Mouse (Mus musculus): ENCODE data around the gene Fam172a.
"Not testable (repeated sequence)": the region's sequence is repeated elsewhere in the genome, so short reads cannot be mapped to it uniquely, and the experiment has no call there.

Gene Fam172a

GRCm38 (mm10) chr13:77701733-77702132, at the start of gene Fam172a:
Gene Fam172a (plus strand): TSS chr13:77702033.
- not testable (repeated sequence) for DNase-seq

GRCm38 (mm10) chr13:77688651-77689050, 13.2 kb upstream of the Fam172a start:
- DNase-seq, result no peak

DNA sequence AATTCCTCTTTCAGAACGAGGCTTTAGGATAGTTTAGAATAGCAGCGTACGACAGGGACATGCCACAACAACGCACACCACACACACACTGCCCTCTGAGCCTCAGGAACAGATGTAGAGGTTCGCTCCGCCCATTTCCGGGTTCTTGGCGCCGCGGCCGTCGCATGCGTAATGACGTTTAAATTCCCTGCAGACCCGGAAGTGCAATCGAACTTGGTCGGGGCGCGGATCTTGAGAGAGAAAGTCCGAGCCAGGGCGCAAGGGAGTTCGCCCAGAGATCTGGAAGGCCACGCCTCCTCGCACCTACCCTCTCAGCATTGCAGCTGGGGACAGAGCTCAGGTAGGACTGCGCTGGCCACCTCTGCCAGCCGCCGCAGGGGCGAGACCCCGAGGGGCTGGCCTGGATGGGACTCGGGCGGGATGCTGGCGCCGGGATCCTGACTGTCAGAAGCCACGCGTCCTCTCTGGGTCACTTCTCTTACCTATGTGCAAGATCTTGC, 6.7 kb downstream of the Fam172a start:
- DNase-seq, result peak; percentile 95 to 96

DNA sequence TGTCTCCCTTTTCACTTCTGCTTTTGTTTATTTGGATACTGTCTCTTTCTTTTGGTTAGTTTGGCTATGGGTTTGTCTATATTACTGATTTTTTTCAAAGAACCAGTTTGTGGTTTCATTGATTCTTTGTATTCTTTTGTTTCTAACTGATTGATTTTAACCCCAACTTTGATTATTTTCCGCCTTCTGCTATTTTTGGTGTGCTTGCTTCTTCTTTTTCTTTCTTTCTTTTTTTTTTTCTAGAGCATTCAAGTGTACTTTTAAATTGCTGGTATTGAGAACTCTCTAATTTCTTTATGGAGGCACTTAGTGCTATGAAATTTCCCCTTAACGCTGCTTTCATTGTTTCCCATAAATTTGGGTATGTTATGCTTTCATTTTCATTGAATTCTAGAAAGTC, 15.7 kb downstream of the Fam172a start:
- no peak for DNase-seq

GRCm38 (mm10) chr13:77742822-77743221, 41.0 kb downstream of the Fam172a start:
- no peak for DNase-seq

- DNase-seq, result no peak
Measured at GRCm38 (mm10) chr13:77777606-77778005, 75.8 kb downstream of the Fam172a start.

- not testable (repeated sequence) for DNase-seq
Measured at GRCm38 (mm10) chr13:77807341-77807740, 105.5 kb downstream of the Fam172a start.

DNA sequence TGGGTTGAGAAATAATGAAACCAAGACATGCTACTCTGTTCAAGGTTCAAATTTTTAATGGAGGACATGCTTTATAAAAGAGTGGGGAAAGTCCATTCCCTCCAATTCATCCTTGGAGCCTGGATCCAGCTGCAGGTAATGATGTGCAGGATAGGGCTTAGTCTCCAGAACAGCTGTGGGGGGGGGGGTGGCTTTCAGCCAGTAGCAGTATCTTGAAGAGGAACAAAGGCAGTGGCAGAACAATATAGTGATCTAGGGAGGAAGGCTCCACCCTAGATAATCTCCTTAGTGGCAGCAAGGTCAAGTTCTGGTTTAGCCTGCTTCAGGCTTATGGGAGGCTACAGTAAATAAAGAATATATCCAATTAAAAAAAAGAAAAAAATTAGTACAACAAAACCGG, 108.6 kb downstream of the Fam172a start:
- DNase-seq, result no peak

- no peak for DNase-seq
Measured at GRCm38 (mm10) chr13:77826138-77826537, 124.3 kb downstream of the Fam172a start.

DNA sequence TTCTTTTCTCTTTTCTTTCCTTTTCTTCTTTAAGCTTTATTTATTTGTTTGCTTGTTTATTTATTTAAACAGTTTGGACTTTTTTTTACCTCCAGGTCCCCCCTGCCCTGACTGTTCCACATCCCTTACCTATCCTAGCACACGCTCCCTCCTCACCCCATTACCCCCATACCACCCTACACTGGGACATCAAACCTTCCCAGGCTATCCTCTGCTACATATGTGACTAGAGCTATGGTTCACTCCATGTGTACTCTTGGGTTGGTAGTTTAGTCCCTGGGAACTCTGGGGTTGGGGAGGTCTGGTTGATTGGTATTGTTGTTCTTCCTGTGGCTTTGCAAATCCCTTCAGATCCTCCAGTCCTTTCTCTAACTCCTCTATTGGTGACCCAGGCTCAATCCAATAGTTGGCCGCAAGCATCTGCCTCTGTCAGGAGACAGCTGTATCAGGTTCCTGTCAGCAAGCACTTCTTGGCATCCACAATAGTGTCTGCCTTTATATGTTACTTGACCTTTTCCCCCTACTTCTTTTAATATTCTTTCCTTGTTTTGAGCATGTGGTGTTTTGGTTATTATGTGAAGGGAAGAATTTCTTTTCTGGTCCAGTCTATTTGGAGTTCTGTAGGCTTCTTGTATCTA, 141.3 kb downstream of the Fam172a start:
- DNase-seq, result no peak

- DNase-seq, result peak; percentile 5 to 6
Measured at GRCm38 (mm10) chr13:77848868-77849267, 147.0 kb downstream of the Fam172a start.

- no peak for DNase-seq
Measured at GRCm38 (mm10) chr13:77864804-77865203, 163.0 kb downstream of the Fam172a start.

GRCm38 (mm10) chr13:77868314-77868713, 166.5 kb downstream of the Fam172a start:
- no peak for DNase-seq

DNA sequence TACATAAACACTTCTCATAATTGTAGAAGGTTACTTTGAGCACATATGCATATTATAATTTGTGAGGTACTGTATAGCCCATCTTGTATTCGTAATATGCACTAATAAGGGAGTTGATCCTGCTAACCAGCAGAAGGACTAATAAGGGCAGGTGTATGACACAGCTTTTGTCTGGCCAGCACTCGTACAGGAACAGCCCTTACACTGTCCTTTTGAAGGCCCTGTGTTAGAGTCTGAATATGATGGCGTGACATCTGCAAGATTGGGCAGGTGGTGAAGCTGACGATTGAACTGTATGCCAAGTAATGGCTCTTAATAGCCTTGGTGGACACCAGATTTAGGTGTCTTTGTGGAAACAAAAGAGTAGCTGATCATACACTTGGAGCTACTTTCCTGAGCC, 176.3 kb downstream of the Fam172a start:
- no peak for DNase-seq

GRCm38 (mm10) chr13:77878545-77878944, 176.7 kb downstream of the Fam172a start:
- no peak for DNase-seq

DNA sequence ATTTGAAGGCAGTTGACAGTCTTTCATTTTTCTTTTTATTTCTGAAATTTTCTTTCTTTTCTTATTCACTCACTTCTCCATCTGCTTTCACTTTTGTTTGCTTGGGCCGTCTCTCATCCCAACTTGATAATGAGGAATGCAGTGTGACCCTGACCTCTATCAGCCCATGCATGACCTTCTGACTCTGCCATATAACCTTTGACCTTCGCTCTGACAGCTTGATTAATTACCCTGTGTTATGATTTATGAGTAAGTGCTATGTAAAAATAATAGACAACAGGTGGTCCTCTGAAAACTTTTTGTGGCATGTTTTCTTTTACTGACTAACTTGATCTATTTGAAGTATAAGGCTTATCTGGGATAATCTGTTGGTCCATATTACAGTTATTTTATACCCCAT, 195.8 kb downstream of the Fam172a start:
- no peak for DNase-seq

DNA sequence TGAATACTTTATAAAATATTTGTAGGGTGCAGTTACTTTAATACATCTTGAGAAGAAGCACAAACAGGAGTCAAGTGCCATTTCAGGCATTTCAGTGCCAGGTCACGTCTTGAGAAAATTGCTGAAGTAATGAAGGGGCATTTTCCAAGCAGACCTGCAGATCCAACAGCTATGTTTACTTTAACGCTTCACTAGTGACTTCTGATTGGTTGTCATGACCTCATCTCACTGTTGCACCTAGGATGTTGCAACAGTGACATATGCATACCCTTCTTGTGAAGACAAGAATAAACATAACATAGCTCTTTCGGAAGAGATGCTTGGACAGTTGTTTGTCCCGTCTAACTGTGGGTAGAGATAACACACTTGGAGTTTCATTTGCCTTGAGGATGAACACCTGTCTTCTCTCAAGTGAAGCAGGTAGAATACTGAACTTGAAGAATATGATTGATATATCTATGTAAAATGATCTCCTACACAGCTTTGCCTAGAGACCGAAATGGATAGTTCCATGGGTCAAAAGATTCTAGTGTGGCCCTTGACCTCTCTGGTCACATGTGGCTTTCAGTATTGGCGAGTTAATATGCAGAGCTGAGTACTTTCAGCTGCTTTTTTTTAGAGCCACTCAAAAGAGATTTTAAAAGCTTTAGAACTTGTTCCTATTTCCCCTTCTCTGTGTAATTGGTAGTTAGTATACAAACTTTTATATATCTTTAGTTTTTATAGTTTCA, 196.4 kb downstream of the Fam172a start:
- no peak for DNase-seq

DNA sequence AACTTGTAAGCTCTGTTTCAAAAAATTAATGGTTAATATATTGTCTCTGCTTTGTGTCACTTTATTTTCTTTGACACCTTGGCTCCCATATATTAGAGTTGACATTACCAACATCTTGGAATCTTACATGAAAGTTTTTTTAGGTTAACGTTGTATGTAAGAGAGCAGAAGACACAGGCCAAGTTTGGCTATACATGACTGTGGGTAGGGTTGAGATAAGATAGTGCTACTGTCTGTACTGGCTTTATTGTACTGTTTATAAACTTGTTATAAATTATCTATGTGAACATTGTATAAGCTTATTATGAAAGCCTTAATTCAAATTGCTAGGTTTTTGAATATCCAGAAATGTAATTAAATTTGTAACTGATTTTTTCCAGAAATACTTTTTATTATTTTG, 197.9 kb downstream of the Fam172a start:
- DNase-seq, result no peak

DNA sequence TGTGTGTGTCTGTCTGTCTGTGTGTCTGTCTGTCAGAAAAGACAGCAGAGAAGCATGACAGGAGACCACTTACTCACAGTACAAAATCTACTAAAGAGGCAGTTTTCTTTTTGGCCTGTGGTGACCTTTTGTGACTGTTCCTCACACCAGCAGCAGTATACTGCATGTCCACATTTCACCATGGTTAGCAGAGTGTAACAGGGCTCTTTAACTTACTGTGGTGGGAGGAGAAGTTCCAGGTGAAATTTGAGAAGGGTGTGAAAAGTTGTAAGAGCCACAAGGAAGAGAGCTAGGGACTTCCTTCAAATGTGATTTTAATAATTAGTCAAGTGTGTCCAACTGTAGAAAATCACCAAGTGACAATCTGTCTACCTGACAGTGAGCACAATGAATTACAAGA, 199.0 kb downstream of the Fam172a start:
- no peak for DNase-seq

GRCm38 (mm10) chr13:77909184-77909583, 207.4 kb downstream of the Fam172a start:
- DNase-seq, result no peak

DNA sequence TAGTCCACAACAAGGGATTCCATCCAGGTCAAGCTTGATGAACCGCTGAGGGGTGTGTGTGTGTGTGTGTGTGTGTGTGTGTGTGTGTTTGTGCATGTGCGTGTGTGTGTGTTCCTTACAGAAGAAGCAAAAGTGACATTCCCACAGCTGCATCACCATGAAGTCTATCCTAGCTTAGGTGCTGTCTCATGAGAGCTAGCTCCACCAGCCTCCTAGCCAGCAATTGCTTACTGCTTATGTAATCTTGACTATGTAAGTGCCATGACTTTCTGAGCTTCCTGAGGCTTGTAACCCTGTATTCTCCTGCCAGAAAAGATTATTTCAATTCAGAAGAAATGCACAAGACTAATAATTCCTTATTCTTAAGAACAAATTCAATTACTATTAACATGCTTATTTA, 221.0 kb downstream of the Fam172a start:
- DNase-seq, result no peak

DNA sequence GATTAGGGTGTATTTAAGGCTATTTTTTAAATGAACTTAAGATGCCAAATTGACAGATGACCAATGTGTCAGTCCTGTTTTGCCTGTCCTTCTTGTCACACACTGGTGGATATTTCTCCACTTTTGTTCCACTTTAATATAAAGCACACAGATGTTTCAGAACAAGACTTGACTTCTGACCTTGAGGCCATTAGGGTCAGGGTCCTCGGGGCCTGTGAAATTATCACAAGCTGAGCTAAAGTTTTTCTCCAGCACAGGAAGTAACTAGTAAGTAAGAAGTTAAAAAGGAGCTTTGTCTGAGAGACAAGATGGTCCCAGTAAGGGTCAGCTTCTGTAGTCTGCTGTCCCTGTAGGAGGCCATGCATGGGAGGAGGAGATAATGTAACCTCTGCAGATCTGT, 255.8 kb downstream of the Fam172a start:
- no peak for DNase-seq

- DNase-seq, result no peak
Measured at GRCm38 (mm10) chr13:77959493-77960272, 257.9 kb downstream of the Fam172a start.

DNA sequence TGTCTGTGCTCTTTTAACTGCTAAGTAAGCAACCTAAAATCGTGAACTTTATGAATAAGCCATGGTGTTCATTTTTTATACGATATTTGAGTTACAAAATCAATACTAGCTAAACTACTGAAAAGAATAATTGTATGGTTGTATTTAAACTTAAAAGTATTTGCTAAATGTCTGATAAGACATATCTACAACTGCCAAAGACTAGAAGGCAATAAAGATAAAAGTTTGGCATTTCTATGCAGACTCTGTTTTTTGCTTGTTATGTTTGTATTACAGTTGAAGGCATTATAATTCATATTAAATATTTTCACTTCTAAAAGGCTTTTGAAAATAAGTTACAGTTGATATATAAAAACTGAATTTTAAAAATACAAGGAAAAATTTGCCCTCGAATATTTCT, 274.4 kb downstream of the Fam172a start:
- no peak for DNase-seq
